Mouse (Mus musculus) megakaryocyte, embryonic 14.5 days (primary cell): ENCODE data around the gene Gapdhs. TPM values are rescaled to one million over a fixed set of nuclear protein-coding genes. Genes with fewer than 3 reads are reported as not detected.
"Not testable (repeated sequence)": the region's sequence is repeated elsewhere in the genome, so short reads cannot be mapped to it uniquely, and the experiment has no call there.

Source experiments
- H3K27me3 ChIP-seq: replicated peaks from 2 replicates; pipeline ENCODE3; 2012; ENCODE audit warnings: inconsistent platforms
- H3K36me3 ChIP-seq: replicated peaks from 2 replicates; pipeline ENCODE3; 2012; ENCODE audit warnings: low read length, inconsistent platforms, mixed read lengths
- H3K4me1 ChIP-seq: 2 replicates; pipeline ENCODE4 v1.6.1; 2012; ENCODE audit warnings: inconsistent platforms
- H3K4me3 ChIP-seq: replicated peaks from 2 replicates; pipeline ENCODE3; 2012; ENCODE audit warnings: moderate library complexity, mild to moderate bottlenecking, inconsistent platforms
- H3K9me3 ChIP-seq: 2 replicates; pipeline ENCODE4 v1.6.1; 2012; ENCODE audit warnings: inconsistent platforms
- FLI1 ChIP-seq: IDR thresholded peaks from 2 replicates; pipeline ENCODE4 v1.6.1; 2012; ENCODE audit warnings: low read length, inconsistent platforms, mixed read lengths
- GATA1 ChIP-seq: IDR thresholded peaks from 3 replicates; pipeline ENCODE4 v1.6.1; 2012; ENCODE audit warnings: mixed read lengths, low read length, inconsistent platforms, borderline replicate concordance
- polyA plus RNA-seq: library from polyadenylated mRNA; stranded (reverse); fragments of >175 nt; gene quantifications from 2 replicates; pipeline ENCODE4 v1.2.3, GENCODE M21; 2012; ENCODE audit warnings: low replicate concordance; ENCODE audit not compliant: insufficient read depth

Gapdhs gene
- polyA plus RNA-seq, 1 experiment = not detected

- Histone ChIP-seq H3K27me3 (peaks cover 6% of the 10 kb centered on the region), H3K36me3 (no peaks in the 10 kb centered on the region), H3K4me1 (peaks cover 3% of the 10 kb centered on the region), H3K4me3 (no peak overlapping the region), H3K9me3 (peaks cover 6% of the 10 kb centered on the region; the same call in 1 of the 2 replicates)
- TF ChIP-seq FLI1 (no peak), GATA1 (no peak)
Measured at GRCm38 (mm10) chr7:30747525-30748204, 4.2 kb upstream of the Gapdhs start.

DNA sequence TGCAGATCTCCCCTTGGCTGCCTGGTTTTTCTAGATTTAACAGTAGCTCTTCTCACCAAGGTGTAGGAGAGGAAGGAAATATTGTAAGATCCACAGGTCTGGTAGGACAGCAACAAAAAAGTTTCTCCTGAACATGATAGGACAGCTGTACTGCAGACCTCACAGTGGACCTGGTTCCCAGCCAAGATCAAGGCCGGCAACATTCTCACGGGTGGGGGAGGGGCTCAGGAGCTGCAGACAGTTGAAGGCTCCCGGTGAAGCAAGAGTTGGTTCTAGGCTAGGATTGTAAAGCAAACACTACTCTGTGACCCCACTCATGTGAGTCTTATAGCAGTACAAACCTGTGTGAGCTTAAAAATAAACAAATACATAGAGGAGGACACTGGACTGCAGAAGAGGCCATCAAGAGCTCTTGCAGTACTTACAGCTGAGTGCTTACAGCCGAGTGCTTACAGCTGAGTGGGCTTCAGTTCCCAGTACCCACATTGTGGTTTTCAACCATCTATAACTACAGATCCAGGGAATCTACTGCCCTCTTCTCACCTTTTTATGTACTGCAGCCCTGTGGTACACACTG lies 629 bp upstream of the Gapdhs start:
- no peak for TF ChIP-seq GATA1
- no peak for TF ChIP-seq FLI1
- Histone ChIP-seq H3K4me3 (no peak overlapping the region), H3K9me3 (peaks cover 10% of the 10 kb centered on the region), H3K27me3 (peaks cover 1% of the 10 kb centered on the region), H3K36me3 (peaks cover 10% of the 10 kb centered on the region), H3K4me1 (peaks cover 7% of the 10 kb centered on the region)

DNA sequence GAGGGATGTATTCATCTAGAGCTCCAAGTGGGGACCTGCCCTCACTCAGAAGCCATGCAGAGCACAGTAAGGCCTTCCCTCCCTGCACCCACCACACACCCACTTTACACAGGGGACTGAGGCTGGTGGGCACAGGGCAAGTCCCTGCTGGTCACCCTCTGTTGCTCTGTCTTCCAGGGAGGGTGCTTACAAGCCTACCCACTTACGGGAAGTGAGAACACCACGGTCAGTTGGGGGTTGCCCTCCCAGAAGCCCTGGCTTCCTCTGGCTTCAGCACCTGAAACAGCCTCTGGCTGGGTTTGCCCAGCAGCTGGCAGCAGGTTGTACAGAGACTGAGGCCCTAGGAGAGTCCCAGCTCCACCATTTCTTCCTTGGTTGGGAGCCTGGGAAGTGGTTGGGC lies 911 bp downstream of the Gapdhs start:
- Histone ChIP-seq H3K36me3 (peaks cover 17% of the 10 kb centered on the region), H3K4me3 (peak overlapping the region; percentile 47)
- not testable (repeated sequence) for H3K27me3 ChIP-seq, H3K4me1 ChIP-seq, H3K9me3 ChIP-seq

DNA sequence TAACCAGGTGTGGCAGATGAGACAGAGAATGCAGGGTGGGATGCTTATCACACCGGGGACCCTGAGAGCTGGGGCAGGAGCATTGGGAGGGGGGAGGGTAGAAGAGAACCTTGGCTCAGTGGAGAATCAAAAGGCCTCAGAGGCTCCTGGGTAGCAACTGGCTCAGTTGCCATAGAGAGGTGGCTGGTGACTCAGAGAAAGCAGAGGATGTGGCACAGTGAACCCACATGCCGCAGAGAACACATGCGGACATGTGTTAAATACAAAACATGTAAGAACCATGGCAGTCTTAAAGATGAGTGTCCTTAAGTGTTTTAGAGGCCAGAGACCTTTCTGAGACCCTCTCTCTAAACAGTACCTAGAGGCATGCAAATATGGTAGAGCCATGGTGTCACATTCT lies 7.3 kb downstream of the Gapdhs start:
- Histone ChIP-seq H3K4me1 (no peaks in the 10 kb centered on the region; the same call in 1 of the 2 replicates), H3K9me3 (peaks cover 5% of the 10 kb centered on the region), H3K27me3 (no peaks in the 10 kb centered on the region), H3K36me3 (peaks cover 78% of the 10 kb centered on the region), H3K4me3 (no peak overlapping the region)
- no peak for TF ChIP-seq GATA1
- TF ChIP-seq FLI1 = no peak

- H3K27me3 ChIP-seq, H3K9me3 ChIP-seq: not testable (repeated sequence)
- H3K4me1 ChIP-seq = peaks cover 37% of the 10 kb centered on the region
- peak overlapping the region; percentile 97 for H3K4me3 ChIP-seq
- H3K36me3 ChIP-seq = peaks cover 72% of the 10 kb centered on the region
Measured at GRCm38 (mm10) chr7:30730064-30730722, 13.3 kb downstream of the Gapdhs start.

- TF ChIP-seq FLI1 (no peak), GATA1 (no peak)
- Histone ChIP-seq H3K9me3 (no peaks in the 10 kb centered on the region), H3K36me3 (peaks cover 68% of the 10 kb centered on the region), H3K4me1 (peaks cover 41% of the 10 kb centered on the region), H3K4me3 (peak within 1 kb of the TSS; percentile 97), H3K27me3 (no peaks in the 10 kb centered on the region)
Measured at GRCm38 (mm10) chr7:30729396-30730063, 14.0 kb downstream of the Gapdhs start, which contains the start of gene Tmem147. TSS of gene Tmem147 (minus strand) at chr7:30729540.

DNA sequence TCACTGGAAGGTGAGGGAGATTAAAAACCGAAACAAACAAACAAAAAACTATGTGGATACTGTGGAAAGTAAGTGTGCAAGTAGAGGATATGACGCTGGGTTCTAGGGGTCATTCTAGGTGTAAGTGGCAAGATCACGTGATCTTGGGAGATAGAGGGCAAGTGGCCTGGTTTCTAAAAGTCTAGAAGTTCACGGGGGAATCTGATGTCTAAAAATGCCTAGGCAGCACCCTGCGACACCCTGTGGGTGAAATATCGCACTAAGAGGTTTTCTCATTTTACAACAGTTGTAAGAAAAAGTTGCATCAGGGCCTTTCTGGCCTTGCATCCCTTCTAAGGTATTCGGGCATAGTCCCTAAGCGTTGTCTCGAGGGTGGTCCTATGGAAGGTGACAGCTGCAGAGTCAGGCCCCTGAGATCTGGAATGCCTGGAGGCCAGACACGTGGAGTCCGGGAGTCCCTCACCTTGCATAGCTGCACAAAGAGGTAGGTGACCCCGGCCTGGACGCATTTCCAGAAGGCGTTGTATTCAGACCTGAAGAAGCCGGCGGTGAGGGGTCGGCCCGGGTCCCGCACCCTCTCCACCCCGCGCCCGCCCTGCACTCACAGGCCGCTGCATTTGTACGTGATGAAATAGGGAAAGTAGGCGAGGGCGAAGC lies 14.6 kb downstream of the Gapdhs start:
- Histone ChIP-seq H3K36me3 (peaks cover 61% of the 10 kb centered on the region), H3K27me3 (no peaks in the 10 kb centered on the region), H3K4me3 (peak overlapping the region; percentile 97), H3K4me1 (peaks cover 42% of the 10 kb centered on the region), H3K9me3 (no peaks in the 10 kb centered on the region)
- TF ChIP-seq GATA1 (no peak), FLI1 (no peak)

DNA sequence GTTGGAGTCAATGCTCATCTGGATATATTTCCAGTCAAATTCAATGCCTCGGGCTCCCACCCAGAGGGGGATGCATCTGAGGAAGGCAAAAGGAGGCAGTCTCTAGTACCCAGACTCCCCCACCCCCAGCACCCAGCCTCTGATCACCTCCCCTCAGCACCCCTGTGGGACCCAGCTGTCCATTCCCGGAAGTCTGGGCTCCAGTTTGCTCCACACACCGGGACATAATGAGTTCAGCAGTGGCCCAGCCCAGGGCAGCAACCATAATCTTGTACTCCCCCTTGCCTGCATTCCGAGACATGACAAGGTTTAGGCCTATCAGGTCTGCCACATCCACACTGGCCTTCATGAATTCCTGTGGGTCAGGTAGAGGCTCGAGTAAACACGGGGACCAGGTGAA lies 15.3 kb downstream of the Gapdhs start:
- H3K9me3 ChIP-seq = no peaks in the 10 kb centered on the region
- H3K4me3 ChIP-seq = peak overlapping the region; percentile 97
- peaks cover 42% of the 10 kb centered on the region for H3K4me1 ChIP-seq
- no peak for TF ChIP-seq FLI1
- no peak for TF ChIP-seq GATA1
- H3K27me3 ChIP-seq = no peaks in the 10 kb centered on the region
- peaks cover 55% of the 10 kb centered on the region for H3K36me3 ChIP-seq

GRCm38 (mm10) chr7:30723274-30723953 lies 20.1 kb downstream of the Gapdhs start:
- H3K4me1 ChIP-seq = peaks cover 45% of the 10 kb centered on the region
- H3K9me3 ChIP-seq = no peaks in the 10 kb centered on the region
- TF ChIP-seq GATA1 (no peak), FLI1 (no peak)
- H3K36me3 ChIP-seq = peaks cover 32% of the 10 kb centered on the region
- H3K27me3 ChIP-seq = peaks cover 29% of the 10 kb centered on the region
- no peak overlapping the region for H3K4me3 ChIP-seq

DNA sequence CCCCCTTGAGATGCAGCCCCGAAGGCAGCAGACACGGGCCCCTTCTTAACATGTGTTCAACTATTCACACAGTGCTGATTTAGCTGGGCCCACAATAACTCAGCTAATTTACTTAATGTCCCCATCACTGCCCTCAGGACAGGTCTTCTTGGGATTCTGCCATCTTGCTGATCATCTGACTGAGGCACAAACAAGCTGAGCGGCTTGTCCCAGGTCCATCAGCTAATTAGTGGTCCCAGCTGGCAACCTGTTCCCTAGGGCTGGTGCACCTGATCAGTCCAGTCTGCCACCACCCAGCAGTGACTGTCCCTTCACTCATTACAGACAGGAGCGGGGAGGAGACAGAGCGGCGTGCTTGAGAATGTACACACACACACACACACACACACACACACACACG lies 22.2 kb downstream of the Gapdhs start:
- Histone ChIP-seq H3K36me3 (peaks cover 12% of the 10 kb centered on the region), H3K4me3 (no peak overlapping the region), H3K4me1 (peaks cover 53% of the 10 kb centered on the region), H3K27me3 (peaks cover 49% of the 10 kb centered on the region), H3K9me3 (no peaks in the 10 kb centered on the region)
- TF ChIP-seq GATA1 = no peak
- TF ChIP-seq FLI1 = no peak
